Mouse (Mus musculus): ENCODE data around the gene Dnah1.

GRCm38 (mm10) chr14:31226978-31227377 lies 96.7 kb downstream of the Dnah1 start:
- TF ChIP-seq CTCF (IDR thresholded peaks at IDR 0.05; ENCODE audit: borderline replicate concordance, insufficient read depth, low read length) (no peak), POLR2A (IDR thresholded peaks at IDR 0.05; ENCODE audit: low read depth, low read length) (no peak)

All from embryonic fibroblast, embryonic 13.5 days (primary cell).